Mouse (Mus musculus): Measurements from ENCODE around the gene Fbxo6.

GRCm38 (mm10) chr4:148182363-148182762 lies 30.4 kb upstream of the Fbxo6 start:
- TF ChIP-seq CTCF (IDR thresholded peaks at IDR 0.05; ENCODE audit: low read depth) (no peak), EP300 (IDR thresholded peaks at IDR 0.05; ENCODE audit: low read depth) (no peak)
